Comparison of ENCODE assay signal across 27 mouse cellular contexts in the genomic region with DNA sequence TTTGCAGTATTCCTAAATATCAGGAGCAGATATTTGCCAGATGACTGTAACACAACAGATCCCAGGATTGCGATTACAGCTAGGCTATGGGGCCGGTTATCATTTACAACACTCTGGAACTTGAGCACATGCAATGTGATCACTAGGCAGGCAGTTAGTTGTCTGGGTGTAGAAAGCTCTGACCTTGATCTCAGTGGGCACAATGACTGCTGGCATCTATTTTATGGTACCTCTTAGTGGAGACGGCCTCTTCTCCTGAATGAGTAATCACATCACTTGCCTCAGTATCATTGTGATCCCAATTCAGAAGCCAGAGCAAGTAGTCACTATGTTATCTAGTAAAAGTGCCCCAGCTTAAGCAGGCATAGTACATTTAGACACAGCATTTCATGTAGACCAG. TPM values are rescaled to one million over a fixed set of nuclear protein-coding genes. Genes with fewer than 3 reads are reported as not detected.
DNase-seq lines count a peak whose midpoint lies in the region; ATAC-seq and TF ChIP-seq lines count a peak whose summit lies in the region.
"Had no signal": no experiment of that assay in that cellular context is flagged by ENCODE, and none has a peak within 500 bp of the region (broad histone marks: within the 10 kb centered on the region; RNA-seq: fewer than 3 reads in every experiment).

No protein-coding gene starts in this region.

- no peak for TF ChIP-seq CTCF in liver, postnatal 0 days (IDR thresholded peaks at IDR 0.05; ENCODE audit: low read depth)
- no peak for TF ChIP-seq CTCF in G1E (IDR thresholded peaks at IDR 0.05; ENCODE audit: low read depth, low read length)

- no peak for DNase-seq in liver, postnatal 0 days
- no peak for DNase-seq in liver, embryonic 11.5 days (ENCODE audit: low spot score)
- DNase-seq in G1E (ENCODE audit: low spot score) (no peak), adipocyte (ENCODE audit: low spot score) (peak; percentile 63)
- no peak for DNase-seq in T-cell, adult 2 months (ENCODE audit: low spot score)
- DNase-seq in layer of hippocampus, postnatal 25 days (ENCODE audit: extremely low spot score in 1 of 2, low spot score in 1 of 2): no peak
- DNase-seq: adrenal gland, postnatal 25 days; cerebellum, adult 9-10 months; gastrocnemius, postnatal 10 days; kidney, adult 11 months; kidney, postnatal 14 days; liver; lung, adult 2 months; spleen, adult 18-20 months had no signal

- H3K4me2 ChIP-seq in liver, postnatal 0 days (ENCODE audit: low read depth, low read length): no peak overlapping the region
- no peak overlapping the region for H3K4me2 ChIP-seq in liver, embryonic 11.5 days
- no peak overlapping the region for H3K4me2 ChIP-seq in midbrain, embryonic 16.5 days (ENCODE audit: low read length)
- H3K4me2 ChIP-seq: embryonic facial prominence, embryonic 13.5 days; hindbrain, embryonic 12.5 days; stomach, embryonic 15.5 days had no signal

- H3K4me3 ChIP-seq in liver, postnatal 0 days (ENCODE audit: low read depth, low read length): no peak overlapping the region
- no peak overlapping the region for H3K4me3 ChIP-seq in liver, embryonic 11.5 days (ENCODE audit: low read depth, low read length)
- H3K4me3 ChIP-seq in G1E (ENCODE audit: low read depth, low read length): no peak overlapping the region
- no peak overlapping the region for H3K4me3 ChIP-seq in midbrain, embryonic 16.5 days (ENCODE audit: low read depth, low read length)
- H3K4me3 ChIP-seq: embryonic facial prominence, embryonic 13.5 days; hindbrain, embryonic 12.5 days; stomach, embryonic 15.5 days had no signal

- peaks cover 32% of the 10 kb centered on the region for H3K36me3 ChIP-seq in liver, postnatal 0 days (replicated peaks; ENCODE audit: insufficient read depth, low read length)
- peaks cover 18% of the 10 kb centered on the region for H3K36me3 ChIP-seq in liver, embryonic 11.5 days (ENCODE audit: control insufficient read depth, insufficient read depth, low read length)
- H3K36me3 ChIP-seq in G1E (replicated peaks): peaks cover 34% of the 10 kb centered on the region
- peaks cover 23% of the 10 kb centered on the region for H3K36me3 ChIP-seq in midbrain, embryonic 16.5 days (ENCODE audit: control insufficient read depth, insufficient read depth, low read length)

- no peaks in the 10 kb centered on the region for H3K9me3 ChIP-seq in liver, postnatal 0 days (ENCODE audit: low read length)
- H3K9me3 ChIP-seq in liver, embryonic 11.5 days (ENCODE audit: control insufficient read depth, low read length): no peaks in the 10 kb centered on the region
- no peaks in the 10 kb centered on the region for H3K9me3 ChIP-seq in G1E (replicated peaks)
- no peaks in the 10 kb centered on the region for H3K9me3 ChIP-seq in midbrain, embryonic 16.5 days (replicated peaks; ENCODE audit: control insufficient read depth, low read length, poor library complexity, severe bottlenecking)
- H3K9me3 ChIP-seq: embryonic facial prominence, embryonic 13.5 days; hindbrain, embryonic 12.5 days; stomach, embryonic 15.5 days had no signal

- H3K27ac ChIP-seq in liver, postnatal 0 days (ENCODE audit: low read depth): no peak overlapping the region
- H3K27ac ChIP-seq in liver, embryonic 11.5 days (ENCODE audit: low read depth, low read length): no peak overlapping the region
- no peak overlapping the region for H3K27ac ChIP-seq in midbrain, embryonic 16.5 days (ENCODE audit: low read length)
- H3K27ac ChIP-seq: embryonic facial prominence, embryonic 13.5 days; hindbrain, embryonic 12.5 days; macrophage; stomach, embryonic 15.5 days had no signal

- peaks cover 3% of the 10 kb centered on the region; the same call in 1 of the 2 replicates for H3K4me1 ChIP-seq in liver, postnatal 0 days (ENCODE audit: insufficient read depth)
- H3K4me1 ChIP-seq in liver, embryonic 11.5 days (replicated peaks; ENCODE audit: control insufficient read depth, insufficient read depth, low read length): no peaks in the 10 kb centered on the region
- peaks cover 5% of the 10 kb centered on the region for H3K4me1 ChIP-seq in G1E (ENCODE audit: insufficient read depth, low read depth, low read length)
- H3K4me1 ChIP-seq in midbrain, embryonic 16.5 days (ENCODE audit: control insufficient read depth, insufficient read depth, low read length): peaks cover 5% of the 10 kb centered on the region
- H3K4me1 ChIP-seq: embryonic facial prominence, embryonic 13.5 days; hindbrain, embryonic 12.5 days; stomach, embryonic 15.5 days had no signal

- H3K27me3 ChIP-seq in liver, postnatal 0 days (ENCODE audit: insufficient read depth, low read length): no peaks in the 10 kb centered on the region
- H3K27me3 ChIP-seq in liver, embryonic 11.5 days (replicated peaks; ENCODE audit: control insufficient read depth, insufficient read depth, low read length): no peaks in the 10 kb centered on the region
- peaks cover 3% of the 10 kb centered on the region; the same call in 1 of the 2 replicates for H3K27me3 ChIP-seq in G1E (ENCODE audit: insufficient read depth, low read length)
- no peaks in the 10 kb centered on the region for H3K27me3 ChIP-seq in midbrain, embryonic 16.5 days (ENCODE audit: control insufficient read depth, insufficient read depth, low read depth, low read length)
- H3K27me3 ChIP-seq: embryonic facial prominence, embryonic 13.5 days; hindbrain, embryonic 12.5 days; stomach, embryonic 15.5 days had no signal

- no peak for TF ChIP-seq EP300 in liver, postnatal 0 days (IDR thresholded peaks at IDR 0.05; ENCODE audit: low read depth)

- no peak overlapping the region for H3K9ac ChIP-seq in liver, postnatal 0 days (replicated peaks)
- no peak overlapping the region for H3K9ac ChIP-seq in liver, embryonic 11.5 days (ENCODE audit: low read depth, low read length)
- no peak overlapping the region for H3K9ac ChIP-seq in midbrain, embryonic 16.5 days (ENCODE audit: low read depth, low read length)
- H3K9ac ChIP-seq: embryonic facial prominence, embryonic 13.5 days; hindbrain, embryonic 12.5 days; stomach, embryonic 15.5 days had no signal

- WGBS in liver, postnatal 0 days (ENCODE audit: insufficient replicate concordance): 91% methylated on average over 3 of the region's 3 CpGs
- WGBS in liver, embryonic 11.5 days: 84% methylated on average over 3 of the region's 3 CpGs
- 78% methylated on average over 3 of the region's 3 CpGs for WGBS in midbrain, embryonic 16.5 days

- ATAC-seq in liver, postnatal 0 days: peak; percentile 38
- no peak for ATAC-seq in liver, embryonic 11.5 days (replicated peaks; ENCODE audit: low FRiP score)
- 0 out of 2 replicates have a peak, but pooled peaks have one; percentile 17 for ATAC-seq in G1E (ENCODE audit: extremely low read depth, insufficient number of reproducible peaks, low FRiP score, poor library complexity, severe bottlenecking)
- 0 out of 2 replicates have a peak, but pooled peaks have one; percentile 36 for ATAC-seq in midbrain, embryonic 16.5 days
- ATAC-seq: CD4-positive, CD25-positive, alpha-beta regulatory T cell, adult 4 months had no signal

RNA-seq across cellular contexts. Expression of gene AC153137.1, which starts 37.2 kb away (rescaled TPM):
- polyA plus RNA-seq in liver, postnatal 0 days (2015; fragmentation: Nextera tagmentation; extraction: Ambion mirVana): not detected in 2 replicates
- polyA plus RNA-seq in liver, embryonic 11.5 days (2014; fragmentation: Nextera tagmentation; extraction: Ambion mirVana): not detected in 2 replicates
- total RNA-seq in G1E (2014; fragmentation: Nextera tagmentation) (not detected in 2 replicates), G1E (2017) (0.17 TPM in 1 of 2 replicates, not detected in the other)
- not detected in 2 replicates for polyA plus RNA-seq in G1E (2012)
- not detected in 2 replicates for polyA plus RNA-seq in midbrain, embryonic 16.5 days (2015; fragmentation: Nextera tagmentation; extraction: Ambion mirVana)
- total RNA-seq in layer of hippocampus, postnatal 25 days (2021): not detected
- total RNA-seq: adrenal gland, postnatal 25 days; gastrocnemius, postnatal 10 days; heart, adult 8-10 months; layer of hippocampus, adult 8-10 months; left cerebral cortex, postnatal 14 days; MEL had no signal
- polyA plus RNA-seq: CD4-positive, CD25-positive, alpha-beta regulatory T cell, adult 4 months; cortical plate, adult 2 months; embryonic facial prominence, embryonic 13.5 days; frontal cortex, adult 2 months; heart, embryonic 16.5 days; hindbrain, embryonic 12.5 days; lung, adult 2 months; macrophage; stomach, embryonic 15.5 days had no signal
